Mouse (Mus musculus) CH12.LX (cell line): Measurements from ENCODE around the gene Barx1.

ENCODE experiments used
- CHD2 ChIP-seq: IDR thresholded peaks from 2 replicates; pipeline ENCODE4 v1.6.1; 2011; ENCODE audit warnings: low read length, improper control_type of control experiment
- CTCF ChIP-seq, 2 experiments: IDR thresholded peaks in 1 of 2; conservative IDR thresholded peaks in 1 of 2; 2 replicates each; pipeline ENCODE4 v1.5.1; 2011 to 2012; ENCODE audit warnings: low read depth in 2 of 2, low read length in 2 of 2, improper control_type of control experiment in 1 of 2, inconsistent platforms in 1 of 2, mild to moderate bottlenecking in 1 of 2, moderate library complexity in 1 of 2
- EP300 ChIP-seq: IDR thresholded peaks from 2 replicates; pipeline ENCODE4 v1.6.1; 2011; ENCODE audit warnings: low read length, improper control_type of control experiment
- HCFC1 ChIP-seq: IDR thresholded peaks from 2 replicates; pipeline ENCODE4 v1.6.1; 2012; ENCODE audit warnings: low read depth, mild to moderate bottlenecking, inconsistent platforms, low read length, improper control_type of control experiment
- MAFK ChIP-seq: IDR thresholded peaks from 2 replicates; pipeline ENCODE4 v1.6.1; 2011; ENCODE audit warnings: low read length, improper control_type of control experiment; ENCODE audit not compliant: insufficient replicate concordance
- MAX ChIP-seq: IDR thresholded peaks from 2 replicates; pipeline ENCODE4 v1.6.1; 2011; ENCODE audit warnings: low read length, improper control_type of control experiment
- POLR2A ChIP-seq: IDR thresholded peaks from 2 replicates; pipeline ENCODE4 v1.6.1; 2011; ENCODE audit warnings: low read depth, mild to moderate bottlenecking, improper control_type of control experiment, low read length
- POLR2AphosphoS2 ChIP-seq: IDR thresholded peaks from 2 replicates; pipeline ENCODE4 v1.6.1; 2011; ENCODE audit warnings: low read depth, low read length, improper control_type of control experiment
- SMC3 ChIP-seq: IDR thresholded peaks from 2 replicates; pipeline ENCODE4 v1.6.1; 2011; ENCODE audit warnings: low read depth, low read length, improper control_type of control experiment
- UBTF ChIP-seq: IDR thresholded peaks from 2 replicates; pipeline ENCODE4 v1.6.1; 2012; ENCODE audit warnings: low read depth, mild to moderate bottlenecking, inconsistent platforms, low read length, improper control_type of control experiment, moderate library complexity
- USF2 ChIP-seq: conservative IDR thresholded peaks from 2 replicates; pipeline ENCODE4 v1.6.1; 2011; ENCODE audit warnings: low read depth, low read length, improper control_type of control experiment
- ZC3H11A ChIP-seq: IDR thresholded peaks from 2 replicates; pipeline ENCODE4 v1.6.1; 2012; ENCODE audit warnings: low read depth, mild to moderate bottlenecking, inconsistent platforms, low read length, improper control_type of control experiment
- ZNF384 ChIP-seq: IDR thresholded peaks from 2 replicates; pipeline ENCODE4 v1.6.1; 2012; ENCODE audit warnings: low read depth, low read length, improper control_type of control experiment, inconsistent platforms

- TF ChIP-seq POLR2A (no peak), CTCF (conservative IDR thresholded peaks at IDR 0.05 in 1 of 2, IDR thresholded peaks at IDR 0.05 in 1 of 2; ENCODE audit: low read depth in 2 of 2, low read length in 2 of 2) (no peak), UBTF (no peak), CHD2 (no peak), SMC3 (no peak), HCFC1 (no peak), POLR2AphosphoS2 (no peak), MAX (no peak), EP300 (no peak), USF2 (no peak), ZC3H11A (no peak), ZNF384 (no peak), MAFK (no peak)
Measured at GRCm38 (mm10) chr13:48668976-48669534, 6.3 kb downstream of the Barx1 start.
